Mouse (Mus musculus): ENCODE measurements around the gene Kifc5b. TPM values are rescaled to one million over a fixed set of nuclear protein-coding genes. Genes with fewer than 3 reads are reported as not detected.

The Kifc5b gene
- total RNA-seq, 2 experiments from 2014 or later = 2.9 to 3.3 TPM

Small RNA genes lying within 50 kb of the gene (microRNA-seq; reads per million reads assigned to microRNA genes)
- 0 reads per million in 2 experiments for gene Gm27775
- 21.1 to 26.6 reads per million in 2 experiments for gene Mir3083
- gene Mir6968 = 1.3 to 6.9 reads per million in 2 experiments

Other genes starting within 250 kb of the Kifc5b start
- gene Crebrf, start 201.4 kb upstream of the Kifc5b start, total RNA-seq (2021) = 10 to 100 TPM; 34.8 to 35.6 TPM
- 10 to 100 TPM; 30.4 to 35.1 TPM for gene Bnip1, start 136.0 kb upstream of the Kifc5b start, total RNA-seq (2021)
- gene Nkx2-5, start 72.1 kb upstream of the Kifc5b start, total RNA-seq (2021) = not detected
- gene Phf1, start 16.0 kb downstream of the Kifc5b start, total RNA-seq (2021) = 10 to 100 TPM; 16.8 to 20.2 TPM
- gene Cuta, start 22.5 kb downstream of the Kifc5b start, total RNA-seq (2021) = 100 to 1,000 TPM; 127 to 133 TPM
- 100 to 1,000 TPM; 594 to 653 TPM for gene Syngap1, start 24.2 kb downstream of the Kifc5b start, total RNA-seq (2021)
- gene Zbtb9, start 56.1 kb downstream of the Kifc5b start, total RNA-seq (2021) = 10 to 100 TPM; 16.1 to 16.3 TPM
- gene Bak1, start 111.9 kb downstream of the Kifc5b start, total RNA-seq (2021) = 10 to 100 TPM; 25.3 to 25.4 TPM
- gene Itpr3, start 140.2 kb downstream of the Kifc5b start, total RNA-seq (2021) = 1 to 10 TPM; 2.2 to 2.4 TPM
- gene Uqcc2, start 216.8 kb downstream of the Kifc5b start, total RNA-seq (2021) = 100 to 1,000 TPM; 201 to 202 TPM

Data from left cerebral cortex, postnatal 14 days (tissue).